Mouse (Mus musculus) hindbrain, embryonic 12.5 days (tissue): ENCODE measurements around the gene Rgr. TPM values are rescaled to one million over a fixed set of nuclear protein-coding genes. Genes with fewer than 3 reads are reported as not detected.

ENCODE experiments used
- polyA plus RNA-seq: library from polyadenylated mRNA; unstranded; fragments of >200 nt; fragmentation: Nextera tagmentation; extraction: Ambion mirVana; gene quantifications from 2 replicates; pipeline ENCODE4 v1.2.1, GENCODE M21; 2016

Gene Rgr
- polyA plus RNA-seq, 1 experiment from 2014 or later = not detected

Other genes starting within 250 kb of the Rgr start
- 58.0 and 59.4 TPM in 2 replicates for gene Ccser2, start 80.2 kb downstream of the Rgr start, polyA plus RNA-seq
- not detected in 2 replicates for gene Lrit1, start 5.9 kb upstream of the Rgr start, polyA plus RNA-seq
- gene Lrit2, start 19.0 kb upstream of the Rgr start, polyA plus RNA-seq = not detected in 2 replicates
- 1.8 and 2.4 TPM in 2 replicates for gene Cdhr1, start 49.4 kb upstream of the Rgr start, polyA plus RNA-seq
- not detected in 2 replicates for gene 2610528A11Rik, start 65.1 kb upstream of the Rgr start, polyA plus RNA-seq
- gene Ghitm, start 86.3 kb upstream of the Rgr start, polyA plus RNA-seq = 185 and 190 TPM in 2 replicates